Mouse (Mus musculus) CH12.LX (cell line): ENCODE measurements at regions not wholly inside any gene's neighbourhood (a gene's known extent, or its start where the extent isn't known, plus 50 kb on each side); places are given as distances from the start of the nearest gene placed in this dataset.

ENCODE experiments used
- DNase-seq: peaks from one replicate; pipeline ENCODE4 v3.0.0-alpha.2; 2013; ENCODE audit errors: extremely low read depth
- H3K27ac ChIP-seq: 2 replicates; pipeline ENCODE4 v1.5.1; 2012; ENCODE audit warnings: low read depth, mild to moderate bottlenecking, control low read depth, moderate library complexity; ENCODE audit not compliant: insufficient read depth
- H3K27me3 ChIP-seq: replicated peaks from 2 replicates; pipeline ENCODE3; 2012; ENCODE audit warnings: inconsistent platforms
- H3K36me3 ChIP-seq, 2 experiments: replicated peaks in 1 of 2; 2 replicates each; pipeline versions ENCODE3 to v1.6.1; 2012; ENCODE audit warnings: inconsistent platforms in 1 of 2, low read length in 1 of 2, mild to moderate bottlenecking in 1 of 2, mixed read lengths in 1 of 2, moderate library complexity in 1 of 2; ENCODE audit not compliant: control insufficient read depth in 1 of 2, insufficient read depth in 1 of 2
- H3K4me1 ChIP-seq, 2 experiments: 2 replicates each; pipeline ENCODE4 v1.6.1; 2012; ENCODE audit warnings: inconsistent platforms in 1 of 2, moderate library complexity in 1 of 2; ENCODE audit not compliant: insufficient read depth in 2 of 2, control insufficient read depth in 1 of 2
- H3K4me2 ChIP-seq: 2 replicates; pipeline ENCODE4 v1.6.1; 2012; ENCODE audit warnings: low read depth, mild to moderate bottlenecking, control low read depth; ENCODE audit not compliant: poor library complexity, insufficient read depth, severe bottlenecking
- H3K4me3 ChIP-seq, 3 experiments: fragments of 150-350 bp in 1 of 3; sonication (generic) in 1 of 3; replicated peaks in 1 of 3; 2 replicates each; pipeline versions ENCODE3 to v1.5.1; 2011 to 2012; ENCODE audit warnings: low read depth in 2 of 3, low read length in 2 of 3, mild to moderate bottlenecking in 2 of 3, moderate library complexity in 2 of 3, control low read depth in 1 of 3, improper control_type of control experiment in 1 of 3, inconsistent platforms in 1 of 3, mixed read lengths in 1 of 3; ENCODE audit not compliant: poor library complexity in 1 of 3
- H3K79me2 ChIP-seq: replicated peaks from 2 replicates; pipeline ENCODE4 v1.6.1; 2012; ENCODE audit warnings: mild to moderate bottlenecking, moderate library complexity; ENCODE audit not compliant: control insufficient read depth, poor library complexity, insufficient read depth, severe bottlenecking; ENCODE audit errors: extremely low read depth
- H3K9ac ChIP-seq: 2 replicates; pipeline ENCODE4 v1.6.1; 2012; ENCODE audit warnings: low read depth, mild to moderate bottlenecking, control low read depth, moderate library complexity; ENCODE audit not compliant: insufficient read depth
- H3K9me3 ChIP-seq: replicated peaks from 2 replicates; pipeline ENCODE3; 2012; ENCODE audit warnings: low read length, inconsistent platforms, mixed read lengths
- CHD1 ChIP-seq: IDR thresholded peaks from 2 replicates; pipeline ENCODE4 v1.6.1; 2012; ENCODE audit warnings: low read depth, low read length, improper control_type of control experiment, inconsistent platforms
- CHD2 ChIP-seq: IDR thresholded peaks from 2 replicates; pipeline ENCODE4 v1.6.1; 2011; ENCODE audit warnings: low read length, improper control_type of control experiment
- GABPA ChIP-seq: IDR thresholded peaks from 2 replicates; pipeline ENCODE4 v1.6.1; 2012; ENCODE audit warnings: low read depth, low read length, improper control_type of control experiment, inconsistent platforms; ENCODE audit not compliant: insufficient replicate concordance
- HCFC1 ChIP-seq: IDR thresholded peaks from 2 replicates; pipeline ENCODE4 v1.6.1; 2012; ENCODE audit warnings: low read depth, mild to moderate bottlenecking, inconsistent platforms, low read length, improper control_type of control experiment
- JUN ChIP-seq: IDR thresholded peaks from 2 replicates; pipeline ENCODE4 v1.6.1; 2011; ENCODE audit warnings: low read depth, mild to moderate bottlenecking, low read length, improper control_type of control experiment, moderate library complexity; ENCODE audit not compliant: insufficient read depth
- KAT2A ChIP-seq: IDR thresholded peaks from 2 replicates; pipeline ENCODE4 v1.6.1; 2012; ENCODE audit warnings: low read length, improper control_type of control experiment, inconsistent platforms; ENCODE audit not compliant: insufficient replicate concordance
- MAZ ChIP-seq: IDR thresholded peaks from 2 replicates; pipeline ENCODE4 v1.6.1; 2012; ENCODE audit warnings: low read depth, mild to moderate bottlenecking, inconsistent platforms, low read length, improper control_type of control experiment, moderate library complexity
- MYC ChIP-seq: IDR thresholded peaks from 2 replicates; pipeline ENCODE4 v1.6.1; 2011; ENCODE audit warnings: low read depth, mild to moderate bottlenecking, improper control_type of control experiment, low read length
- NELFE ChIP-seq: IDR thresholded peaks from 2 replicates; pipeline ENCODE4 v1.6.1; 2011; ENCODE audit warnings: low read depth, low read length, improper control_type of control experiment
- POLR2A ChIP-seq: IDR thresholded peaks from 2 replicates; pipeline ENCODE4 v1.6.1; 2011; ENCODE audit warnings: low read depth, mild to moderate bottlenecking, improper control_type of control experiment, low read length
- POLR2AphosphoS2 ChIP-seq: IDR thresholded peaks from 2 replicates; pipeline ENCODE4 v1.6.1; 2011; ENCODE audit warnings: low read depth, low read length, improper control_type of control experiment
- RAD21 ChIP-seq: IDR thresholded peaks from 2 replicates; pipeline ENCODE4 v1.6.1; 2011; ENCODE audit warnings: low read depth, mild to moderate bottlenecking, low read length, improper control_type of control experiment, moderate library complexity
- RCOR1 ChIP-seq: conservative IDR thresholded peaks from 2 replicates; pipeline ENCODE4 v1.6.1; 2012; ENCODE audit warnings: low read depth, mild to moderate bottlenecking, inconsistent platforms, low read length, improper control_type of control experiment
- SIN3A ChIP-seq: IDR thresholded peaks from 2 replicates; pipeline ENCODE4 v1.6.1; 2012; ENCODE audit warnings: low read length, improper control_type of control experiment, inconsistent platforms
- SMC3 ChIP-seq: IDR thresholded peaks from 2 replicates; pipeline ENCODE4 v1.6.1; 2011; ENCODE audit warnings: low read depth, low read length, improper control_type of control experiment
- TCF12 ChIP-seq: IDR thresholded peaks from 2 replicates; pipeline ENCODE4 v1.6.1; 2014; ENCODE audit warnings: low read depth, mild to moderate bottlenecking, inconsistent platforms, low read length, improper control_type of control experiment
- UBTF ChIP-seq: IDR thresholded peaks from 2 replicates; pipeline ENCODE4 v1.6.1; 2012; ENCODE audit warnings: low read depth, mild to moderate bottlenecking, inconsistent platforms, low read length, improper control_type of control experiment, moderate library complexity
- USF1 ChIP-seq: IDR thresholded peaks from 2 replicates; pipeline ENCODE4 v1.6.1; 2014; ENCODE audit warnings: low read depth, mild to moderate bottlenecking, inconsistent platforms, low read length, improper control_type of control experiment
- USF2 ChIP-seq: conservative IDR thresholded peaks from 2 replicates; pipeline ENCODE4 v1.6.1; 2011; ENCODE audit warnings: low read depth, low read length, improper control_type of control experiment
- ZMIZ1 ChIP-seq: IDR thresholded peaks from 2 replicates; pipeline ENCODE4 v1.6.1; 2012; ENCODE audit warnings: low read depth, mild to moderate bottlenecking, inconsistent platforms, low read length, improper control_type of control experiment
- dilution Hi-C: fragments of 300-500 bp; cut with MboI; formaldehyde crosslinking; loops from 2 replicates; pipeline ENCODE4 v1.14.3; 2020; ENCODE audit warnings: low sequenced_read_pairs; ENCODE audit not compliant: extremely low pct_unique_long_range_greater_than_20kb, extremely low pct_ligation_motif_present
- in situ Hi-C: fragments of 300-500 bp; cut with MboI; formaldehyde crosslinking; loops from 3 replicates; pipeline ENCODE4 v1.14.3; 2019; ENCODE audit warnings: low sequenced_read_pairs, low pct_ligation_motif_present, low pct_unique_long_range_greater_than_20kb, mixed read lengths

DNA sequence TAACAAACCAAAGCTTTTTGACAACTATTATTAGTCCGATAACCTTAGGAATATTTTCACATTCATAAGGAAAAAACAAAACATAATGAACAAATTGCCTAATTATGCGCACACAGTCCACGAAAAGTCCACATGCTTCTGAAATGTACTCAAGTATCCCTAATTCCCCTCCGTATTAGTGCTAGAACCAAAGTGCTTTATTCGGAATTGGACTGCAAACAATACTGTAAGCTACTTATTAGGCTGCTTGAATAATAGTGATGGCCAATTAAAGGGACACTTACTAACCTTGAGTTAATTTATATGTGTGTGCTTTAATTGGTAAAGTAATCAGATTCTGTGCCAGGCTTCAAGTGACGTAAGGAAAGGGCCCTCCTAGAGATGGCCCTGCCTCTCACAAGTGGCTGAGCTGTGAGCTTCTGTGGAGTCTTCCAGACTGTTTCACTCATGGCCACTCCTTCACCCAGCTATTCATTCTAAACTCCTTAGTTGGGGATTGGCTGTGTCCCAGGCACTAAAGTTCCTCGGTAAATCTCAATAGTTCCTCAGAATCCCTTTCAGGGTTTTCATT lies 132.2 kb upstream of the Elac2 start:
- dilution Hi-C loops (no loop called here), in situ Hi-C loops (no loop called here)
- no peak for DNase-seq
- Histone ChIP-seq H3K79me2 (no peaks in the 10 kb centered on the region), H3K9me3 (no peaks in the 10 kb centered on the region), H3K4me1 (no peaks in the 10 kb centered on the region), H3K9ac (no peak overlapping the region), H3K27me3 (no peaks in the 10 kb centered on the region), H3K4me2 (no peak overlapping the region), H3K4me3 (no peak overlapping the region), H3K36me3 (no peaks in the 10 kb centered on the region), H3K27ac (no peak overlapping the region)
- TF ChIP-seq SIN3A, result no peak
- no peak for TF ChIP-seq RCOR1
- no peak for TF ChIP-seq SMC3
- TF ChIP-seq JUN, result no peak
- TF ChIP-seq CHD1, result no peak
- no peak for TF ChIP-seq MAZ
- no peak for TF ChIP-seq MYC
- TF ChIP-seq USF2, result no peak
- TF ChIP-seq GABPA, result no peak
- no peak for TF ChIP-seq NELFE
- no peak for TF ChIP-seq POLR2A
- no peak for TF ChIP-seq KAT2A
- no peak for TF ChIP-seq POLR2AphosphoS2
- no peak for TF ChIP-seq RAD21
- TF ChIP-seq UBTF, result no peak
- TF ChIP-seq HCFC1, result no peak
- TF ChIP-seq CHD2, result no peak

DNA sequence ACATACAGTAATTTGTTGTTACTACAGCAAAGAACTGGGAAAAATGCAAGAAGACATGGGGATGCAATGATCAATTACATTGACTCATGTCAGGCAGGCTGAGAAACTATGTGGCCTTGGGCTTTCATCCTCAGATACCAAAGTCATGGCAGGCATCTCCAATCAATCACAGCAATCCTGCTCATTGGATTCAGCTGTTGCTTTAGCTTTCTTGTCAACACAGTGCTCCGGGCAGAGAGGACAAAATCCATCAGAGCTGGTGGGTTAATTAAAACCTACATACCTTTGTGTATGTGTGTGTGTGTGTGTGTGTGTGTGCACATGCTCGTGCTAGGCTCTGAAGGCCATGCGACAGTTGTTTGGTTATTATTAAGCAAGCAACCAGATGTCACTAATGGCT lies 119.2 kb upstream of the Elac2 start:
- TF ChIP-seq USF1 (no peak), POLR2A (no peak), HCFC1 (no peak), ZMIZ1 (no peak), TCF12 (no peak), MAZ (no peak), POLR2AphosphoS2 (no peak)
- H3K4me1 ChIP-seq, result no peaks in the 10 kb centered on the region
- in situ Hi-C loops, result no loop called here
- H3K9ac ChIP-seq, result no peak overlapping the region
- no peaks in the 10 kb centered on the region for H3K27me3 ChIP-seq
- H3K9me3 ChIP-seq, result no peaks in the 10 kb centered on the region
- no peak for DNase-seq
- no peaks in the 10 kb centered on the region for H3K36me3 ChIP-seq
- no peaks in the 10 kb centered on the region for H3K79me2 ChIP-seq
- H3K4me3 ChIP-seq, result no peak overlapping the region
- dilution Hi-C loops, result no loop called here
- no peak overlapping the region for H3K4me2 ChIP-seq
- H3K27ac ChIP-seq, result no peak overlapping the region
